Mouse (Mus musculus) embryonic facial prominence, embryonic 10.5 days (tissue): ENCODE measurements at regions not wholly inside any gene's neighbourhood (a gene's known extent, or its start where the extent isn't known, plus 50 kb on each side); places are given as distances from the start of the nearest gene placed in this dataset.
A peak's percentile ranks its signal among the peaks of the same experiment; 100 is the strongest.

Experiments
- DNase-seq: peaks from one replicate; pipeline ENCODE4 v3.0.0-alpha.2; 2017; ENCODE audit warnings: low spot score
- H3K27ac ChIP-seq: fragments of 300-500 bp; sonication (generic); replicated peaks from 2 replicates; pipeline ENCODE4 v1.5.1; 2016; ENCODE audit warnings: mild to moderate bottlenecking
- H3K27me3 ChIP-seq: fragments of 300-500 bp; sonication (generic); replicated peaks from 2 replicates; pipeline ENCODE4 v1.6.1; 2016; ENCODE audit warnings: low read depth, mild to moderate bottlenecking; ENCODE audit not compliant: poor library complexity, severe bottlenecking
- H3K36me3 ChIP-seq: fragments of 300-500 bp; sonication (generic); replicated peaks from 2 replicates; pipeline ENCODE4 v1.6.1; 2016; ENCODE audit warnings: mild to moderate bottlenecking, moderate library complexity
- H3K4me1 ChIP-seq: fragments of 300-500 bp; sonication (generic); 2 replicates; pipeline ENCODE4 v1.6.1; 2016
- H3K4me3 ChIP-seq: fragments of 300-500 bp; sonication (generic); 2 replicates; pipeline ENCODE4 v1.5.1; 2016; ENCODE audit warnings: mild to moderate bottlenecking, moderate library complexity
- H3K9me3 ChIP-seq: fragments of 300-500 bp; sonication (generic); 2 replicates; pipeline ENCODE4 v1.6.1; 2016; ENCODE audit warnings: mild to moderate bottlenecking
- WGBS: fragments of 180-500 bp; shearing (Covaris S2); methylation state at CpG from one replicate; pipeline ENCODE4 v1.1.7; 2016; 5-methylcytosine and 5-hydroxymethylcytosine counted together

DNA sequence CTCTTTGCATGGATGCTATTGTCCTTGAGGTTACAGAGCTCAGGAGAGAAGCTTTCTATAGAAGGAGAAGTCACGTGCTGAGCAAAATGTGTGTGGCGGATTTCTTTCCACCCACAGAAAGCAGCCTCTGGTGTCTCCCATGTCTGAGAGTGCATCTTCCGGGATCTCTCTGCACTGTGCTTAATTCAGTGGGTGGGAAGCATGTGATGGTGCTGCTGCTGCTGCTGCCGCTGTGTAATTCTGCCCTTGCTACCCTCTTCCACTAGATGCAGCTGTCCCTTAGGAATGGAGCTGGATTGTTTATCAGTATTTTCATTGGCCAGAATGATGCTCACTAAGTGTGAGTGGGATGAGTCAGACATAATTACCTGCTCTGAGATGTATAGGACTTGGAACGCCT, 416.2 kb upstream of the 4930412O13Rik start:
- WGBS, result 58% methylated on average over 5 of the region's 5 CpGs
- peaks cover 6% of the 10 kb centered on the region; the same call in 1 of the 2 replicates for H3K4me1 ChIP-seq
- H3K4me3 ChIP-seq, result no peak overlapping the region
- no peak for DNase-seq
- H3K27ac ChIP-seq, result no peak overlapping the region
- no peaks in the 10 kb centered on the region for H3K27me3 ChIP-seq
- no peaks in the 10 kb centered on the region for H3K9me3 ChIP-seq
- no peaks in the 10 kb centered on the region for H3K36me3 ChIP-seq

DNA sequence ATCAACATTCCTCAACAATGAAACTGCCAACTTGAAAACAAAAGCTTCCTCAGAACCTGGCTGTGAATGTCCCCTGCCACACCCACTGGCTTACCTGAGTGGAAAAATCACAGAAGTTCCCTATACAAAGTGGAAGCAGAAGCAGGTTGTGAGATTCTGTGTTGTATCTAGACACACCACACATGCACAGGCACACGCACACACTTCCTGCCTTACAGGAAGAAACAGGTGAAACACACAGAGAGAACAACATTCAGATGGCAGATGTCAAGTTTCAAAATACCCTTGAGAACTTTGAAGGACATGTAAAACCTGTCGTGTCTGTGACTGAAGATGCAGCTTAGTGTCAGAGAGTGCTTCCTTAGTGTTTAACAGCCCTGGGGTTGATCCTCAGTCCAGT, 413.5 kb upstream of the 4930412O13Rik start:
- Histone ChIP-seq H3K27me3 (no peaks in the 10 kb centered on the region), H3K36me3 (no peaks in the 10 kb centered on the region), H3K4me1 (peaks cover 6% of the 10 kb centered on the region; the same call in 1 of the 2 replicates), H3K9me3 (no peaks in the 10 kb centered on the region), H3K4me3 (no peak overlapping the region), H3K27ac (no peak overlapping the region)
- no peak for DNase-seq
- 81% methylated on average over 2 of the region's 2 CpGs for WGBS

DNA sequence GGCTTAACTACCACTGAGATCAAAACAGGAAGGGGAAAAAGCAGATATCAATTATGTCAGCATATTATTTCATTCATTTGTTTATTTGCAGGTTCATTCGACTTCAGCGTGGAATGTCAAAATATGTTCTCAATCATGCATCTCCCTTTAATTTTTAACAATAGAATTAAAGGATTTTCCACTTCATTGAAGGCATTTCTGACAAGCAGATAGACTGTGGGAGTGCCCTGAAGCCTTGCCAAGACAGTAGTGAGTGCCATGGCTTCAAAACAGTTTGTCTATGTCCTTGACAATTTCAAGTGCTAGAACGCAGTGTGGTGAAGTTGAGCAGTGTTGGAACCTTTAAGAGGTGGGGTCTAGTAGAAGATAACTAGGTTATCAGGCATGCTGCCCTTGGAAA, 412.4 kb upstream of the 4930412O13Rik start:
- Histone ChIP-seq H3K36me3 (no peaks in the 10 kb centered on the region), H3K4me1 (peaks cover 6% of the 10 kb centered on the region; the same call in 1 of the 2 replicates), H3K27me3 (no peaks in the 10 kb centered on the region), H3K9me3 (no peaks in the 10 kb centered on the region), H3K4me3 (no peak overlapping the region), H3K27ac (no peak overlapping the region)
- no peak for DNase-seq
- WGBS, result 77% methylated on average over 3 of the region's 3 CpGs

DNA sequence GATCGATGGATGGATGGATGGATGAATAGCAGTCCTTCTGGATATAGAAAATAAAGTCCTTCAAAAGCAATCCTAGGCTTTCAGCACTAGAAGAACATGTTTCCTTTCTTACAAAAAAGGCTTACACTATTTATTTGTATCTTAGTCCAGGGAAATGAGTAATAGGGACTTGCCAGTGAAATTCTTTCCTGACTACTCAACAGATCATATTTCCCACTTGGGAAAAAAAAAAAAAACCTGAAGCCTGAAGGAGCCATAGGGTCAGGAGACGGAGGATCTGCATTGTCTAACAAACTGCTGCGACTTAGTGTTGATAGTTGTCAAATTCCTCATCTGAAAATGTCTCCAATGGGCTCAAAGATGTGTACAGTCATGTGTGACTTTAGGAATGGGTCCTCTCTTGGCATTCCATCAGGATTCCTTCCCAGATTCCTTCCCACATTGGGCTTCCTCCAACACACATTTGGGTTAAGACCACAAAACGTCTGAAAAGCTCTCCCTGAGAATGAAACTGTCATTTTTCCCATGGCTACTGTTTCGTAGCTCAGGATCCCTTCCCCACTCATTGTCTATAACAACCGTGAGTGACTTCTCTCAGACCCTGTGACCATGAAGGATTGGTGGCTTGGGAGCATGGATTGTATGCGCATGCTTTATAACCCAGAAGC, 399.2 kb upstream of the 4930412O13Rik start:
- no peak overlapping the region for H3K4me3 ChIP-seq
- no peak for DNase-seq
- no peaks in the 10 kb centered on the region for H3K27me3 ChIP-seq
- no peaks in the 10 kb centered on the region for H3K36me3 ChIP-seq
- WGBS, result 73% methylated on average over 7 of the region's 7 CpGs
- no peak overlapping the region for H3K27ac ChIP-seq
- no peaks in the 10 kb centered on the region for H3K9me3 ChIP-seq
- H3K4me1 ChIP-seq, result no peaks in the 10 kb centered on the region

DNA sequence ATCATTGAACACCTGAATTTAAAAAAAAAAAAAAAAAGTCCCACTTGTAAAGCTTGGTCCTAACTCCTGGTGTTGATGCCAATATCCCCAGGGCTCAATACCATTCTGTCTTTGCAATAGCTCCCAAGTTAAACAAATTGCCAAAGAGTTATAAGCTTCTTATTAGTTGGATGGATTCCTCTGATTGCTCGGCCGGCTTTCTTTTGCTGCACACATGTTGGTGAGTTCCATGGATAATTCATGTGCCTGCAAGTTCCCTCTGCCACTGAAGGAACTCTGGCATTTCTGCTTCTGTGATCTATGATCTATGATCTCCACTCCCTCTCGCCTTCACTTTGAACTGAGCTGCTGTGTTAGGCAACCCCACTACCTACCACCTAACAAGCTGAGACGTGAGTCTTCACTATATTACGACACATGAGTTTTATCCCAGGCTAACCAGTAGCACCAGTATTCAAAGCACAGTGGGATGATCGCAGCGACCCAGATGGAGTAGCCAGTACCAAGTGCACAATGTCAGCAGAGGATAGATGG, 393.6 kb upstream of the 4930412O13Rik start:
- WGBS, result 92% methylated on average over 7 of the region's 7 CpGs
- no peak overlapping the region for H3K27ac ChIP-seq

DNA sequence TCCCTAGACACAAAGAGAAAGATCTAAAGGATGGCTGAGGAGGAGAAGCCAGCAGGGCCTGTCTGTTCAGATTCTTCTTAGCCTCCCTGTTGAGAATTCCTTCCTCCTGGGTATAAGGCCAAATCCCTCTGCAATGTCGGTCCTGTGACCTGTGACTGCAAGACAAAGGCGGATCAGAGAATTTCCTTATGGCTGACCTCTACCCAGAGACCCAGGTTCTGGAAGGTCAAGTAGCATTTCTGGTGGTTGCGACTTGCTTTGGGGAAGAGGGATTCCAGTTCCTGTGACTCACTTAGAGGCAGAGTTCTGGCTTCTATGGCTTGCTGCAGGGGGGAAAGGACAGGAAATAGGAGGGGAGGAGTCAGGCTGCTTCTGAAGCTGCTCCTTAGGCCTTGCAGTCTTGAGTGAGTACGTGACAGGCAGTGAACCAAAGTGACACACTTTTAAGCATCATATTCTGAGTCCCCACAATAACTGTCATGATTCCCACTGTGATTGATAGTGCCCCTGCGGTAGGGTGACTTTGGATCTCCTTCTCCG, 387.4 kb upstream of the 4930412O13Rik start:
- peaks cover 5% of the 10 kb centered on the region; the same call in 1 of the 2 replicates for H3K4me1 ChIP-seq
- no peaks in the 10 kb centered on the region for H3K27me3 ChIP-seq
- WGBS, result 38% methylated on average over 6 of the region's 6 CpGs
- H3K4me3 ChIP-seq, result no peak overlapping the region
- no peak overlapping the region for H3K27ac ChIP-seq
- H3K9me3 ChIP-seq, result no peaks in the 10 kb centered on the region
- DNase-seq, result peak; percentile 10
- no peaks in the 10 kb centered on the region for H3K36me3 ChIP-seq

More for the DNA sequence above, 393.6 kb upstream of the 4930412O13Rik start:
- no peaks in the 10 kb centered on the region for H3K36me3 ChIP-seq
- no peak for DNase-seq
- no peak overlapping the region for H3K4me3 ChIP-seq
- no peaks in the 10 kb centered on the region for H3K4me1 ChIP-seq
- H3K9me3 ChIP-seq, result no peaks in the 10 kb centered on the region
- H3K27me3 ChIP-seq, result no peaks in the 10 kb centered on the region

DNA sequence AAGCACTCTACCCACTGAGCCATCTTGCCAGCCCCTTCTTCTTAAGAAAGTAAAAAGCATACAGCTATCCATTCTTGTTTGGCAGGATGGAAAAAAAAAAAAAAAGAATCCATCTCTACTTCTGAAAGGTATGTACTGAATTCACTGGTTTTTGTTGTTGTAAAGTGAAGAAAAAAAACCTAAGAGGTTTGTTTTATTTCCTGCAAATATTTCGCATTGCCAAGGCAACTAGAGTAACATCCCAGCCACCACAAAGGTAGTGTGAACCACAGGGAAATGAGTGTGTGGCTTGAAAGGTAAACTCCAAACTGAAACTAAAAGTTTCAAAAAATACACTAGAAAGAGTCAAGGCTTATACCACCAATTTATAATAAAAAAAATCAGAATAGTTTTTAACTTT, 361.0 kb upstream of the 4930412O13Rik start:
- WGBS, result 96% methylated on average over 1 of the region's 1 CpGs
- Histone ChIP-seq H3K4me1 (no peaks in the 10 kb centered on the region), H3K27me3 (no peaks in the 10 kb centered on the region), H3K4me3 (no peak overlapping the region), H3K27ac (no peak overlapping the region), H3K9me3 (no peaks in the 10 kb centered on the region), H3K36me3 (no peaks in the 10 kb centered on the region)
- no peak for DNase-seq

DNA sequence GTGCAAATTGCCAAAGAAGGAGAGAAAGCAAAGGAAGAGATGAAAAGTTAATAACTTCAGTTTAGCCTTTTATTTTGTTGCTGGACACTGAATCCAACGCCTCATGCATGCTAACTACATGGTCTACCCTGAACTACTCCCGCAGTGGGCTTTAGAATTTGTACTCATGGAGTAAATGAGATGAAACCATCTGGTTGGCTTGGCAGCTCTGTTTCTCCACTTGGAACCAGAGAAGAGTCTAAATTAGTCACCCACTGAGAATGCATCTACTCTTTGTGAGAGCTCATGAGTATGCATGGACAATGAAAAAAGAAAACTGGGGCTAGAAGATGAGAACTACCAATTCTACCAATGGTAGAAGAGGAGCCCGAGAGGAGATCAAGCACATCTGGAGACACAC, 355.1 kb upstream of the 4930412O13Rik start:
- DNase-seq, result no peak
- Histone ChIP-seq H3K4me3 (no peak overlapping the region), H3K9me3 (no peaks in the 10 kb centered on the region), H3K36me3 (no peaks in the 10 kb centered on the region), H3K27me3 (no peaks in the 10 kb centered on the region), H3K4me1 (no peaks in the 10 kb centered on the region), H3K27ac (no peak overlapping the region)
- WGBS, result 87% methylated on average over 3 of the region's 3 CpGs

DNA sequence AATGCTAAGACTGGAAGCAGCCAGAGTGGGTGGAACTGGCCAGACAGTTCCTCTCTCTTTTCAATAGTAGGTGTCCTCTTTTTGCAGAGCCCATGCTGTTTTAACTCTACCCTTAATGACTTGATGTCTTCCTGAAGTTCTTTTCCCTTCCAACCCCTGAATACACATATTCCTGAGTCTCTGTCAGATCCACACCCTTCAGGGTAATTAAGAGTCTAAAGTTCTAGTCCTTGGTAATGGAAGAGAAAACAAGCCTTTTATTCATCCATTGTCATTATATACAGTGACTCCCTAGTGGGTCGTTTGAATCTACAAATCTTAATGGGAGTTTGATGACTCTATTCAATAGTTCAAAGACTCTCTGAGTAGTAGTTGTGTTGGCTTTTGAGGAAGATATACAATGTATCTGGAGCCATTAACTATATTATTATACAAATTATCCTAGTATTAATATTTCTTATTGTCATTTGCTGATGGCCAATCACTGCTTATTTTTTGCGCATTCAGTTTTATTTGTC, 345.9 kb upstream of the 4930412O13Rik start:
- H3K4me3 ChIP-seq, result no peak overlapping the region
- no peaks in the 10 kb centered on the region for H3K27me3 ChIP-seq
- H3K4me1 ChIP-seq, result no peaks in the 10 kb centered on the region
- H3K9me3 ChIP-seq, result no peaks in the 10 kb centered on the region
- DNase-seq, result no peak
- WGBS, result 89% methylated on average over 2 of the region's 2 CpGs
- no peak overlapping the region for H3K27ac ChIP-seq
- no peaks in the 10 kb centered on the region for H3K36me3 ChIP-seq

DNA sequence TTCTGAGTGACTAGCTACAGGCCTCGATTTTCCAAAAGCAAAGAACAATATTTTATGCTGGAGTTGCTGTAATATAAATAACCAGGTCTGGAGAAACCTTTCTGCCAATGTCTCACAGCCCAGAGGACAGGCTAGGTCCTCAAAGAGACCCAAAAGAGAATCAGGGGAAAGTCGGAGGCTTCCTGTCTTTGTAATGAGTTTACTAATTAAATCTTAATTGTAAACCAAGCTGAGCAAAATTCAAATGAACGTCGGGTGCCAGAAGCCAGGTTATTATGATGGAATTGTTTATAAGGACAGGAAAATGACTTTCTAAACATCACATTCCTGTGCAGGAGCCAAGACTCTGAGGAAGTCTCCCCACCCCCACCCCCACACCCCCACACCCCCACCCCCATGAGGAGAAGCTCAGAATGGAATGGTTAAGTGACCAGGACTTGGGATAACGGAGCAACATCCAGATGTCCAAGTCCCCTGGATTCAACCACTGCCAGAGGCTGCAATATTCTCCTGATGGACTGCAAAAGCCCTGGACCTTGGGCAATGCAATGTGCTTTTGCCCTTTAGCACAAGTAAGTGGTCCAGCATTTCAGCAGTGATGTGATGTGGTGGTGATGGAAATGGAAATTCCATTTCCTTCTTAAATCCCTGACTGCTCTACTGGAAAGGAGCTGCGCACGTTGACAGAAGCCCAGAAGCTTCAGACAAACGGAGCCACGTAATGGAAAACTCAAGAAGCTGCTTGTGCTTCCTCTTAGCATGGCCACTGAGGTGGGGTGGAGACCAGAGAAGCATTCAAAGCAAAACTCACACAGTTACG, 333.1 kb upstream of the 4930412O13Rik start:
- Histone ChIP-seq H3K4me1 (no peaks in the 10 kb centered on the region), H3K4me3 (no peak overlapping the region), H3K27ac (no peak overlapping the region), H3K9me3 (no peaks in the 10 kb centered on the region), H3K36me3 (no peaks in the 10 kb centered on the region), H3K27me3 (no peaks in the 10 kb centered on the region)
- 82% methylated on average over 10 of the region's 10 CpGs for WGBS
- DNase-seq, result no peak

DNA sequence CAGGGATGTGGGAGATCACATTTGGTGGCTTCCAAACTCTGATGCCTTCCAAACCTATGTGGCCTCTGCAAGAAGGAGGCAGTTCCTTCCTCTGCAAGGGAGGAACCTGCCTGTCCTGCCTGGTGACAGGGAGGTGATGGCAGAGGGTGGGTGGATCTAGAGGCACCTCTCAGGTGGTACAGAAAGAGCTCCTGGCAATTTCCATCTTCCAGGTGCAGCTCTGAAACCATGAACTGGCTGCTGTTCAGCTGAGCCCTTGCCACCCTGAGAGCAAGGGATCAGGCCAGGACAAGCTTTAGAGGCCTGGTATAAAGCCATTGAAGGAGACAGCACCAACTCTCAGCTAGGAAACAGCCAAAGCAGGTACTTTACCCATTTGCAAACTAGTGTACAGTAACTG, 327.7 kb upstream of the 4930412O13Rik start:
- Histone ChIP-seq H3K9me3 (no peaks in the 10 kb centered on the region), H3K27ac (no peak overlapping the region), H3K4me1 (no peaks in the 10 kb centered on the region), H3K36me3 (no peaks in the 10 kb centered on the region), H3K4me3 (no peak overlapping the region), H3K27me3 (no peaks in the 10 kb centered on the region)
- DNase-seq, result no peak

DNA sequence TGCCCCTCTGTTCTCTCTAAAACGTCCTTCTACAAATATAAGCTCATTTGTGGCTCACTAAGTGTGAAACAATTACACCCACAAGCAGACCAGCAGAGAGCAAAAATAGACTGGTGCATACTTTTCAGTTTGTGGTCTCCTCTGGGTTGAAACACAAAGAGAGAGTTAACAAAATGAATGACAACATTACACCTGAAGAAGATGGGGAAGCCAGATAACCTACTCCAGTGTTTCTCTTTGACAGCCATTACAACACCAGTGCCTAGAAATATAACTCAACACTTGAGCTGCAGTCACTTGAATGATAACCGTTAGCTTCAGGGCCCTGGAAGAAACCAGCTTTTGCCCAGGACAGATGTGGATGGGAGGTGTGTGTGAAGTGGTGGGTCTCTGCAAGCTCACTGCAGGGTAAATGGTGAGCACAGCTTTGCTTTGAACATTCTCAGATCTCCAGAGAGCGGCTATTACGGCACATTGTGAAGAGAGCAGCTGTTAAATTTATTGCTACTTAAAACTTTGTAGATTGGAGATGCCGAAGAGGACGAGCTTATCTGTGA, 316.5 kb upstream of the 4930412O13Rik start:
- Histone ChIP-seq H3K9me3 (no peaks in the 10 kb centered on the region), H3K4me3 (no peak overlapping the region), H3K27me3 (no peaks in the 10 kb centered on the region), H3K36me3 (no peaks in the 10 kb centered on the region), H3K27ac (no peak overlapping the region), H3K4me1 (no peaks in the 10 kb centered on the region)
- 76% methylated on average over 6 of the region's 6 CpGs for WGBS
- DNase-seq, result no peak
